Mouse (Mus musculus): ENCODE data around the gene Gata3. TPM values are rescaled to one million over a fixed set of nuclear protein-coding genes. Genes with fewer than 3 reads are reported as not detected.
A peak's percentile ranks its signal among the peaks of the same experiment; 100 is the strongest.

Gata3 gene
- total and polyA plus RNA-seq, 3 experiments: 1.9 to 17.8 (median 13.5) TPM

DNA sequence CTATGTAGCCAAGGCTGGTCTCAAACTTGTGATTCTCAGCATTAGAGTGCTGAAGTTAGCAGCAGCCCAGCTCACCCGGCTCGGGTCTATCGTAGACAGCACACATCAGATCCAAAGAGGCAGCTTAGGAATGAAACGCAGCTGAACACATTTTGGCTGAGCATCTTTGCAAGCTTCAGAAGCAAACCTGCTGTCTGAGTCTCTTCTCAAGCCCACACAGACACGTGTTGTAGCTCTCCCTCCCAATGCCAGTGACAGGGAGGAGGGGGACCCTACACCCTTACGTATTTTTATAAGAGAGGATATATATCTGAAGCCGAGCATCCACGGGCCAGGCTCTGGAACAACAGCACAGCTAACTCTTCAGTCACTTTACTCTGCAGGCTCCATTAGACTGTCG, 27.8 kb upstream of the Gata3 start:
- no peak for TF ChIP-seq TAL1 (conservative IDR thresholded peaks at IDR 0.05; ENCODE audit: low read depth, low read length)
- no peak for TF ChIP-seq POLR2AphosphoS5 (IDR thresholded peaks at IDR 0.05; ENCODE audit: insufficient replicate concordance, low read depth, low read length)
- TF ChIP-seq GATA1 (IDR thresholded peaks at IDR 0.05; ENCODE audit: borderline replicate concordance, low read length): no peak
- H3K9me3 ChIP-seq (replicated peaks): no peaks in the 10 kb centered on the region
- no peak for ATAC-seq (ENCODE audit: extremely low read depth, insufficient number of reproducible peaks, low FRiP score, poor library complexity, severe bottlenecking)
- H3K4me3 ChIP-seq (ENCODE audit: low read depth, low read length): no peak overlapping the region
- peaks cover 8% of the 10 kb centered on the region; the same call in 1 of the 2 replicates for H3K4me1 ChIP-seq (ENCODE audit: insufficient read depth, low read depth, low read length)
- no peak for DNase-seq (ENCODE audit: low spot score)
- no peaks in the 10 kb centered on the region for H3K27me3 ChIP-seq (ENCODE audit: insufficient read depth, low read length)
- peaks cover 67% of the 10 kb centered on the region for H3K36me3 ChIP-seq (replicated peaks)

DNA sequence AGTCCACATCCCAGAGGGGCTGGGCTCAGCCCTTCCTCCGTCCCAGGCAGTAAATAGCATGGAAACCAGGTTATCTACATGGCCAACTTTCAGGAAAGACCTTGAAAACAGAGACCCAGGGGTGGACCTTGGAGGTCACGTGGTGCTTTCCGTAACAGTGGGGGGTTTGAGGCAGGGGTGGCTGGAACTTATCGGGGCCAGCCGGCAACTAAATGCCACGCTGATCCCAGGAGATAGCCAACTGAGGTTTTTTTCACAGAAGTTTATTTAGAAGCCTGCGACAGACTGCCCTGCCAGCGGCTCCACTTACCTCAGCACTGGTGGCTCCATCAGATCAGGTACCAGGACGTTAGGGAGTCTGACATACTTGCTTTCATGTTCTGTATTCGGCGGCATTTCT, 16.2 kb upstream of the Gata3 start:
- peak overlapping the region; percentile 59; the same call in 1 of the 2 replicates for H3K4me3 ChIP-seq (ENCODE audit: low read depth, low read length)
- DNase-seq (ENCODE audit: low spot score): peak; percentile 45
- TF ChIP-seq CTCF (IDR thresholded peaks at IDR 0.05; ENCODE audit: low read depth, low read length): no peak
- TF ChIP-seq TAL1 (conservative IDR thresholded peaks at IDR 0.05; ENCODE audit: low read depth, low read length): peak; percentile 30; the same call in 1 of the 2 replicates
- no peaks in the 10 kb centered on the region for H3K36me3 ChIP-seq (replicated peaks)
- no peaks in the 10 kb centered on the region for H3K9me3 ChIP-seq (replicated peaks)
- peaks cover 9% of the 10 kb centered on the region; the same call in 1 of the 2 replicates for H3K27me3 ChIP-seq (ENCODE audit: insufficient read depth, low read length)
- ATAC-seq (ENCODE audit: extremely low read depth, insufficient number of reproducible peaks, low FRiP score, poor library complexity, severe bottlenecking): peak; percentile 60
- peaks cover 35% of the 10 kb centered on the region for H3K4me1 ChIP-seq (ENCODE audit: insufficient read depth, low read depth, low read length)

DNA sequence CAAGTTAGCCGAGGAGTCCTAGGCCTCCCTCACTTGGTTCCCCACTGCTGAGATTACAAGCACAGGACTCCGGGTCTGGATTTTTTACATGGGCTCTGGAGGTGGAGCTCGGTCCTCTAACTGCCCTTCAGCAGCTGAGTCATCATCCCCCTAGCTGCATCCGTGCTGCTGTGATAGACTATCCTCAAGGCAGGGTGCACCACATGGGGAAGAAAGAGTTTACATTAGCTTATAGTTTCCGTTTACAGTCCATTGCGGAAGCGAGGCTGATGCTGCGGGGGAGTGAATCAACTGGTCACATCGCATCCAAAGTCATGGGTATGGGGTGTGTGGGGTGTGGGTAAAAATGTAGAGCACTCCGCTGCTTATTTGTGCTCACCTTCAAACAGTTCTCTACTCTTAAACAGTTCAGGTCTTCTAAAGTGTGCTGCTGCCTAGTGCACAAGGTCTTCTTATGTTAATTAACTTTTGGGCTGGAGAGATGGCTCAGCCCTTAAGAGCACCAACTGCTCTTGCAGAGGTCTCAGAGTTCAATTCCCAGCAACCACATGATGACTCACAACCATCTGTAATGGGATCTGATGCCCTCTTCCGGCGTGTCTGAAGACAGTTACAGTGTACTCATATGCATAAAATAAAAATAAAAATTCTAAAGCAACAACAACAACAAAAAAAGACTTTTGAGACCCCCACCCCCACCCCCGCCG, 14.2 kb upstream of the Gata3 start:
- TF ChIP-seq CTCF (IDR thresholded peaks at IDR 0.05; ENCODE audit: low read depth, low read length) (no peak), GATA2 (IDR thresholded peaks at IDR 0.05; ENCODE audit: borderline replicate concordance, low read depth, low read length) (no peak), TAL1 (conservative IDR thresholded peaks at IDR 0.05; ENCODE audit: low read depth, low read length) (no peak), GATA1 (IDR thresholded peaks at IDR 0.05; ENCODE audit: borderline replicate concordance, low read length) (no peak), POLR2AphosphoS5 (IDR thresholded peaks at IDR 0.05; ENCODE audit: insufficient replicate concordance, low read depth, low read length) (no peak)
- no peak for ATAC-seq (ENCODE audit: extremely low read depth, insufficient number of reproducible peaks, low FRiP score, poor library complexity, severe bottlenecking)
- no peak overlapping the region for H3K4me3 ChIP-seq (ENCODE audit: low read depth, low read length)

DNA sequence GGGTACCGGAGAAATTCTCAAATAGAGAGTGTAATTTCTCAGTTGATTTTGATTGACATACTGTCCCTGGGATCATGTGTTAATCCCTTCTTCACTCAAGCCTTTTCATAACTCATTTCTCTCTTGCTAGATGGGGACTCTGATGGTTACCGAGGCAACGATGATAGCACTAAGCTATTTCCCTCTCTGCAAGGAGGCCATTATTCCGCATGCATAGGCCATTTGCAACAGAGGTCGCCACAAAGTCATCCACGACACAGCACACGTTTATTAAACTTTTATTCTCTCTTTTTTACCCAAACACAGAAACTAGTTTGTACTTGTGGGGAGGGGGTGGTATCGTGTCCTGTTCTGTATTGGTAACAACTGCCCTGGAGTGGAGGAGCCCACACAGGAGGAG, 8.0 kb upstream of the Gata3 start:
- Histone ChIP-seq H3K4me1 (ENCODE audit: insufficient read depth, low read depth, low read length) (peaks cover 71% of the 10 kb centered on the region), H3K27me3 (ENCODE audit: insufficient read depth, low read length) (peaks cover 40% of the 10 kb centered on the region), H3K9me3 (replicated peaks) (no peaks in the 10 kb centered on the region), H3K4me3 (ENCODE audit: low read depth, low read length) (no peak overlapping the region), H3K36me3 (replicated peaks) (no peaks in the 10 kb centered on the region)
- no peak for ATAC-seq (ENCODE audit: extremely low read depth, insufficient number of reproducible peaks, low FRiP score, poor library complexity, severe bottlenecking)
- DNase-seq (ENCODE audit: low spot score): no peak
- TF ChIP-seq TAL1 (conservative IDR thresholded peaks at IDR 0.05; ENCODE audit: low read depth, low read length) (no peak), GATA1 (IDR thresholded peaks at IDR 0.05; ENCODE audit: borderline replicate concordance, low read length) (no peak), GATA2 (IDR thresholded peaks at IDR 0.05; ENCODE audit: borderline replicate concordance, low read depth, low read length) (no peak), POLR2AphosphoS5 (IDR thresholded peaks at IDR 0.05; ENCODE audit: insufficient replicate concordance, low read depth, low read length) (no peak), CTCF (IDR thresholded peaks at IDR 0.05; ENCODE audit: low read depth, low read length) (no peak)

More for the DNA sequence above, 14.2 kb upstream of the Gata3 start:
- Histone ChIP-seq H3K36me3 (replicated peaks) (no peaks in the 10 kb centered on the region), H3K4me1 (ENCODE audit: insufficient read depth, low read depth, low read length) (peaks cover 45% of the 10 kb centered on the region), H3K27me3 (ENCODE audit: insufficient read depth, low read length) (peaks cover 18% of the 10 kb centered on the region; the same call in 1 of the 2 replicates), H3K9me3 (replicated peaks) (no peaks in the 10 kb centered on the region)
- no peak for DNase-seq (ENCODE audit: low spot score)

DNA sequence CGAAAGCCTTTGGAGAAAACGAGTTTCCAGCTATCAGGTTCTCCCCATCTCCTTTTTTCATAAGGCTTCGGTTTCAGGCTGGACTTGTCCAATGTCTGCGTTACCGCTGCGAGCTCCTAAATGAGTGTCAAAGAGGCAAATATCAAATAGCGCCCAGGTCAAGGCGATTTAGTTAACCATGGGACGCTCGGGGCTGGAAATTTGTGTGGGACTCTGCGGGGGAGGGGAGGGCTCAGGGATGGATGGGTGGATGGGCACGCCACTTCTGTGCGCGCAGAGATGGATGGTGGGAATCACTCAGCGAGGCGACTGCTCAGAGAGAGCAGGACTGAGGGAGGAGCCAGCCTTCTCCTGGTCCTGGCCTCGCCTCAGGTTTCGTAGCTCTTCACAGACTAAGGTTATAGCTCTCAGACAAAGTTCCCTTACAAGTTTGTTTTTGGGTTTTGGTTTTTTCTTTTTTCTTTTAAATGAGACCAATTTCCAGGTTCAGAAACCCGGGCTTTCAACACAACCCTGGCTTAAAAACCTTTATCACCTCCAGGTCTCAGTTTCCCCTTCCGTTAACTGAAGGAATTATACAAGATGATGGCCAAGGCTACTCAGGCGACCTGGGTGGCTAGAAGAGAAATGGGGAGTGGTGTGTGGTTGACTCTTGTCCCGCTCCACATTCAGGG, 6.4 kb upstream of the Gata3 start:
- Histone ChIP-seq H3K36me3 (replicated peaks) (no peaks in the 10 kb centered on the region), H3K27me3 (ENCODE audit: insufficient read depth, low read length) (peaks cover 35% of the 10 kb centered on the region)
- DNase-seq (ENCODE audit: low spot score): no peak

DNA sequence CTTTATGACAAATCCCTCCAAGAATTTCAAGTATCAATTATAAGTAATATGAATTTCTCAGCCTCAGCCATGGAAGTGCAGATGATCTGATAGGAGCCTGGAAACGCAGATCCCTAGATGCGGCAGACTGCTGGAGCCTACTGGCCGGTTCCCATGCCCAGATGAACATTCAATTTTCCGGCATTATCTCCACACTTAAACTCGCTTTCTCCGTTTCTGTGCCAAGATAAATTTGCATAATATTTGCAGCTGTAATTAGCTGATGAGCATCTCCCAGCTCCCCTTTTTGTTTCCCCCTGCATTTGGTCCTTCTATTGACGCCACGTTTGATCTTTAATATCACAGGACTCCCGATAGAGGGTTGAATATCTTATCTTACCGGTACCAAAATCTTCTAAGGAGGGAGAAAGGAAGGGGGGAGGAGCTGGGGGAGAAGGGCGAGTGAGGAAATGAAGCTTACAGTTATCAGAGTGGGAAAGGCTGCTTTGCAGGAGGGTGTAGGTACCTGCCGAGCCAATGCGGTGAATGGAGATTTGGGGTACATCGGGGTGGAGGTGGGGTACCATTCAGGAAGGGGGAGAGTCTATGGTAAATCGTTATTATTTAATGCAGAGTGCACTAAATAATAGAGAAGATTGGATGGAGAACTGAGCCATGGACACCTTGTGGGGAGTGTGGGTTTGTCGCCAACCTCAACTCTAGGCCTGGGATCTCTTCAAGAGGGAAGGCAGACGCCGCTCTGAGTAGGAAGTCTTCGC, 5.2 kb upstream of the Gata3 start:
- Histone ChIP-seq H3K4me1 (ENCODE audit: insufficient read depth, low read depth, low read length) (peaks cover 86% of the 10 kb centered on the region), H3K4me3 (ENCODE audit: low read depth, low read length) (peak overlapping the region; percentile 67; the same call in 1 of the 2 replicates), H3K9me3 (replicated peaks) (no peaks in the 10 kb centered on the region), H3K27me3 (ENCODE audit: insufficient read depth, low read length) (peaks cover 35% of the 10 kb centered on the region), H3K36me3 (replicated peaks) (no peaks in the 10 kb centered on the region)
- no peak for TF ChIP-seq POLR2AphosphoS5 (IDR thresholded peaks at IDR 0.05; ENCODE audit: insufficient replicate concordance, low read depth, low read length)
- no peak for TF ChIP-seq GATA2 (IDR thresholded peaks at IDR 0.05; ENCODE audit: borderline replicate concordance, low read depth, low read length)
- ATAC-seq (ENCODE audit: extremely low read depth, insufficient number of reproducible peaks, low FRiP score, poor library complexity, severe bottlenecking): peak; percentile 19; the same call in 1 of the 2 replicates
- DNase-seq (ENCODE audit: low spot score): no peak

More for the DNA sequence above, 6.4 kb upstream of the Gata3 start:
- TF ChIP-seq GATA2 (IDR thresholded peaks at IDR 0.05; ENCODE audit: borderline replicate concordance, low read depth, low read length) (no peak), TAL1 (conservative IDR thresholded peaks at IDR 0.05; ENCODE audit: low read depth, low read length) (no peak), POLR2AphosphoS5 (IDR thresholded peaks at IDR 0.05; ENCODE audit: insufficient replicate concordance, low read depth, low read length) (no peak), GATA1 (IDR thresholded peaks at IDR 0.05; ENCODE audit: borderline replicate concordance, low read length) (no peak), CTCF (IDR thresholded peaks at IDR 0.05; ENCODE audit: low read depth, low read length) (no peak)
- H3K4me3 ChIP-seq (ENCODE audit: low read depth, low read length): peak overlapping the region; percentile 67; the same call in 1 of the 2 replicates
- no peaks in the 10 kb centered on the region for H3K9me3 ChIP-seq (replicated peaks)
- peaks cover 81% of the 10 kb centered on the region for H3K4me1 ChIP-seq (ENCODE audit: insufficient read depth, low read depth, low read length)
- ATAC-seq (ENCODE audit: extremely low read depth, insufficient number of reproducible peaks, low FRiP score, poor library complexity, severe bottlenecking): no peak

Data from G1E (cell line).